Mouse (Mus musculus): Measurements from ENCODE around the gene Cmss1.

DNA sequence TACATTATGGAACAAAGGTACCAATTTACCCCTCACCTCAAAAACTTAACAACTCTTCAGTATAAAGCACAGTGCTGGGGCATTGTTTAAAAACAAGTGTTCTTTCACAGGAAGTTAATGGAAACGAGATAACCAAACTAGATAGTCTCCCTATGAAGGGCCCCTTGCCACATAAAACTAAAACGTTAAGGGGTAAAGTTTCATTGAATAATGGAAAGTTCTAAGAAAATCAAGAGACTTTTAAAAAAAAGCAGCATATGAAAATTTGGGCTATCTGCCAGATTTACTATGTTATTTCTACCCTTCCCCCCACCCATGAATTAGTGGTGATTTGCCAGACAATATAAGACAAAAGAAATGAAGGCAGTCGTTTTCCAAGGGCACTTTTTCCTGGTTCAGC is 21.5 kb downstream of the Cmss1 start:
- TF ChIP-seq CTCF (IDR thresholded peaks at IDR 0.05; ENCODE audit: extremely low read depth, insufficient read depth, insufficient read length, insufficient replicate concordance) (no peak), POLR2A (IDR thresholded peaks at IDR 0.05; ENCODE audit: low read depth, low read length) (no peak)
